Mouse (Mus musculus) stomach, postnatal 0 days (tissue): ENCODE results near the gene Cenpn.

ENCODE experiments used
- CTCF ChIP-seq: IDR thresholded peaks from 2 replicates; pipeline ENCODE4 v1.5.1; 2016; ENCODE audit warnings: antibody characterized with exemption, low read depth, mild to moderate bottlenecking, moderate library complexity
- EP300 ChIP-seq: optimal IDR thresholded peaks from 2 replicates; pipeline ENCODE3; 2016; ENCODE audit warnings: antibody characterized with exemption

GRCm38 (mm10) chr8:116951778-116952177 is 30.2 kb downstream of the Cenpn start:
- TF ChIP-seq CTCF: no peak
- no peak for TF ChIP-seq EP300
